Mouse (Mus musculus): ENCODE results near the gene Slc17a5. TPM values are rescaled to one million over a fixed set of nuclear protein-coding genes. Genes with fewer than 3 reads are reported as not detected.
"Not testable (repeated sequence)": the region's sequence is repeated elsewhere in the genome, so short reads cannot be mapped to it uniquely, and the experiment has no call there.

Gene Slc17a5
- polyA plus RNA-seq, 1 experiment: 14.0 TPM

GRCm38 (mm10) chr9:78488890-78489420 is 98.9 kb downstream of the Slc17a5 start, which contains the start of gene Eef1a1:
TSS of gene Eef1a1 (minus strand) at chr9:78489151.
- TF ChIP-seq POLR2A (IDR thresholded peaks at IDR 0.05; ENCODE audit: borderline replicate concordance, insufficient read depth, low read length) (no peak), CTCF (IDR thresholded peaks at IDR 0.05; ENCODE audit: borderline replicate concordance, insufficient read depth, low read depth, low read length) (no peak)

GRCm38 (mm10) chr9:78488021-78488420 is 99.8 kb downstream of the Slc17a5 start:
- not testable (repeated sequence) for DNase-seq; H3K27ac ChIP-seq (ENCODE audit: insufficient read depth, low read length); H3K4me1 ChIP-seq (ENCODE audit: control insufficient read depth, insufficient read depth, low read length); H3K27me3 ChIP-seq (ENCODE audit: control insufficient read depth, insufficient read depth, low read length); H3K4me3 ChIP-seq (replicated peaks; ENCODE audit: insufficient read depth, low read depth, low read length)
- 98% methylated on average over 5 of the region's 5 CpGs for WGBS

More at GRCm38 (mm10) chr9:78488890-78489420, 98.9 kb downstream of the Slc17a5 start, which contains the start of gene Eef1a1:
- Histone ChIP-seq H3K27ac (ENCODE audit: insufficient read depth, low read length) (no peak within 1 kb of the TSS; the same call in 1 of the 2 replicates), H3K4me3 (replicated peaks; ENCODE audit: insufficient read depth, low read depth, low read length) (peak within 1 kb of the TSS; percentile 59), H3K27me3 (ENCODE audit: control insufficient read depth, insufficient read depth, low read length) (no peaks in the 10 kb centered on the region), H3K4me1 (ENCODE audit: control insufficient read depth, insufficient read depth, low read length) (no peaks in the 10 kb centered on the region)
- under 1% methylated on average over 20 of the region's 20 CpGs for WGBS
- peak; percentile 58 to 59 for DNase-seq

Other genes with a start within 250 kb of the Slc17a5 start
- gene Gsta2, start 232.3 kb downstream of the Slc17a5 start, polyA plus RNA-seq (2012; rRNA removed): not detected in 2 replicates
- gene Dppa5a, start 219.9 kb downstream of the Slc17a5 start, polyA plus RNA-seq (2012; rRNA removed): 0.41 TPM in 2 replicates
- 0.23 and 0.24 TPM in 2 replicates for gene Ooep, start 209.3 kb downstream of the Slc17a5 start, polyA plus RNA-seq (2012; rRNA removed)
- 0.05 and 0.08 TPM in 2 replicates for gene Ddx43, start 192.3 kb downstream of the Slc17a5 start, polyA plus RNA-seq (2012; rRNA removed)
- gene Cgas, start 144.8 kb downstream of the Slc17a5 start, polyA plus RNA-seq (2012; rRNA removed): 0.33 and 0.40 TPM in 2 replicates
- 31.6 TPM in 2 replicates for gene Mto1, start 139.8 kb downstream of the Slc17a5 start, polyA plus RNA-seq (2012; rRNA removed)
- 0.34 and 0.40 TPM in 2 replicates for gene Gm17324, start 139.3 kb downstream of the Slc17a5 start, polyA plus RNA-seq (2012; rRNA removed)
- 2,299 and 2,427 TPM in 2 replicates for gene Eef1a1, start 98.9 kb downstream of the Slc17a5 start, polyA plus RNA-seq (2012; rRNA removed)
- 0.20 and 0.33 TPM in 2 replicates for gene Cd109, start 27.5 kb upstream of the Slc17a5 start, polyA plus RNA-seq (2012; rRNA removed)